Mouse (Mus musculus): ENCODE measurements around the gene Tfeb. TPM values are rescaled to one million over a fixed set of nuclear protein-coding genes. Genes with fewer than 3 reads are reported as not detected.

Tfeb gene
- total RNA-seq, 2 experiments from 2014 or later: 31.7 to 39.9 TPM

DNA sequence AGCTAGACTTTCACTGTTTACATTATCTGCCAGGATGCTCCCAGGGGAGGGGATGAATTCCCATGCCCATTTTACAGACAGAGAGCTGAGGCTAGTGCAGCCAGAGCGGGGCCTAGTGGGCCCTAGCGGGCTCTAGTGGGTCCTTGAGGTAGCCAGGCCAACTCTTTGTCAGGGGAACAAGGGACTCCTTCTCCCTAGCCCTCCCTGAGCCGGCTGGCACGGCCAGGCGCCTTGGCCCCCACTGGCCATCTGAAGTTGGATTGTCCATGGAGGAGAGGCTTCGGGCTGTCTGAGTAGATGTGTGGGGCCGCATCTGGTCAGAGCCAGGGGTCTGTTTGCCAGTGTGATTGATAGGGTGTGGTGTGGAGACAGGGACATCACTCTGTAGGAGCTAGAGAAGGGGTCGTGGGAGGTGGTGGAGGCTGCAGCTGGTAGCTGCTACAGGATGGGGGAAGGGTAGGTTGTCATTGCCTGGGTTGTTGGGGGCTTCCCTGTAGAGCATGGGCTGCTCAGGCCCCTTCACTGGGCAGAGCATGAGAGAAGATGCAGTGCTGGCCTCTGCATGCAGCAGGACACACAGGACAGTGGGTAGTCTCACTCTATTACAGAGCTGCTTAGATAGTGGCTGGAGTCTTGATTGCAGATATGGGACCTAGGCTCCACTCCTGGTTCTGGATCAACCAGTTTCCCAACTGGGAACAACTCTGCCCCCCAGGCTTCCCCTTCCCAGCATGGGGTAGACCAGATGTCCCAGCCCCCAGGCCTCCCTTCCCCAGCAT lies 46.8 kb downstream of the Tfeb start:
- ATAC-seq (ENCODE audit: poor library complexity, severe bottlenecking): no peak

GRCm38 (mm10) chr17:47784411-47784810 lies 47.6 kb downstream of the Tfeb start:
- ATAC-seq (ENCODE audit: poor library complexity, severe bottlenecking): peak; percentile 94

DNA sequence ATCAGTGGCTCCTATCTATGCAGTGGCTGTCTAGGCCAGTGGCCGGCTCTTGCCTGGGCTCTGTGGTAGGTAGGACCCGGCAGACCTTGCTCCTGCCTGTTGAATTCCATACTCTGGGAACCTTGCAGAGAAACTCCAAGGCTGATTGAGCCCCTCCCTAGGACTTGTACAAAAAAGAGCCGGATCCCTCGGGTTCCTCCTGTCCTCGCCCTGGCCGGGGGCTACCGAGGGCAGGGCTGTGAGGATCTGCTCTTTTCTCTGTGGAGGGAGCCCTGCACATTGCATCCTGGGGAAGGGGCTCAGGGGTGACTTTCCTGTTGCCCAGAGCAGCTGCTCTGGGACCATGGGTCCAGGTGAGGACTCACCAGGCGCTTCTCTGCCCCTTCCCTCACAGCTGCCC lies 50.8 kb downstream of the Tfeb start:
- no peak for ATAC-seq (ENCODE audit: poor library complexity, severe bottlenecking)

- ATAC-seq (ENCODE audit: poor library complexity, severe bottlenecking): no peak
Observed at GRCm38 (mm10) chr17:47788306-47788705, 51.5 kb downstream of the Tfeb start.

DNA sequence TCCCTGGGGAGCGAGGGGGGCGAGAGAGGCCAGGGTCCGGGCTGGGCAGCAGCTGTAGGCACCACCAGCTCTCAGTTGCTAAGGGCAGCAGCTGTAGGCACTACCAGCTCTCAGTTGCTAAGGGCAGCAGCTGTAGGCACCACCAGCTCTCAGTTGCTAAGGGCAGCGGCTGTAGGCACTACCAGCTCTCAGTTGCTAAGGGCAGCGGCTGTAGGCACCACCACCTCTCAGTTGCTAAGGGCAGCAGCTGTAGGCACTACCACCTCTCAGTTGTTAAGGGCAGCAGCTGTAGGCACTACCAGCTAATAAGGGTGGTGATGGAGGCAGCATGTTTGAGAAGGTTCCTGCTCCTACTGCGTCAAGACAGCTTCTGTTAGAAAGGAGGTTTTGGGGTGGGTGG lies 52.2 kb downstream of the Tfeb start:
- no peak for ATAC-seq (ENCODE audit: poor library complexity, severe bottlenecking)

GRCm38 (mm10) chr17:47792098-47792863 lies 55.5 kb downstream of the Tfeb start:
- peak; percentile 53; the same call in 1 of the 2 replicates for ATAC-seq (ENCODE audit: poor library complexity, severe bottlenecking)

DNA sequence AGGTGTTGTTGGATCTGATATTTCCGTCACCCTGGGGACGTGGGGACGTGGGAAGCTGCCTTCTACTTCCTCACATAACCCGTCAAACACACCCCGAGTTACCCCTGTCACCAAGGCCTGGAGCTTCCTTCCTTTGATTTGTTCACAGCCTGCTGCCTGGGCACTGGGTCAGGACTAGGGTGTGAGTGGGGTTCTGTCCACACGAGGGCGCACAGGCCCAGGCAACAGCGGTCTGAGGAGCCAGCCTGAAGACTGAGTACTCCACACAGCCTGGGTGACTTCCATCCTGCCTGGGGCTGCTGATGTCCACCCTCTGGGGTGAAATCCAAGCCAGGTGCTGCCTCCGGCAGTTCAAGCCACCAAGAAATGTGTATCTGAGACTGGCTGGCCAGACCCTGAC lies 56.5 kb downstream of the Tfeb start:
- peak; percentile 88 for ATAC-seq (ENCODE audit: poor library complexity, severe bottlenecking)

- ATAC-seq (ENCODE audit: poor library complexity, severe bottlenecking): peak; percentile 57
Observed at GRCm38 (mm10) chr17:47795446-47795845, 58.6 kb downstream of the Tfeb start.

GRCm38 (mm10) chr17:47796156-47796816 lies 59.5 kb downstream of the Tfeb start:
- ATAC-seq (ENCODE audit: poor library complexity, severe bottlenecking): no peak

GRCm38 (mm10) chr17:47796968-47797367 lies 60.1 kb downstream of the Tfeb start:
- no peak for ATAC-seq (ENCODE audit: poor library complexity, severe bottlenecking)

GRCm38 (mm10) chr17:47797383-47797782 lies 60.6 kb downstream of the Tfeb start:
- no peak for ATAC-seq (ENCODE audit: poor library complexity, severe bottlenecking)

- ATAC-seq (ENCODE audit: poor library complexity, severe bottlenecking): no peak
Observed at GRCm38 (mm10) chr17:47802806-47803205, 66.0 kb downstream of the Tfeb start.

DNA sequence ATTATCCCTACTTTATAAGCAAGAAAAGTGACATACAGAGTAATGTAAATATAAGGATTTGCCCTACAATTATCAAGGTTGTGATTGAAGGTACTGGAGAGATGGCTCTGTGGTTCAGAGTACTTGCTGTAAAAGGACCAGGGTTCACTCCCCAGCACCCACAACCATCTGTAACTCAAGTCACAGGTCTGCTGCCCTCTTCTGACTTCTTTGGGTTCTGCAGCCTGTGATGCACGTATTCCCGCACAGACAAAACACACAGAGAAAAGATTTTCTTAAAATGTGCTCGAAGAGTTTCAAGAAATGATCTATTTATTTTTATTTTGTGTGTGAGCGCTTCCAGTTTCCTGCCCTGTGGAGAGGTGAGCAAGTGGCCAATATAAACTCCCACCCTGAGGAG lies 66.8 kb downstream of the Tfeb start:
- ATAC-seq (ENCODE audit: poor library complexity, severe bottlenecking): no peak

GRCm38 (mm10) chr17:47805047-47805835 lies 68.4 kb downstream of the Tfeb start:
- ATAC-seq (ENCODE audit: poor library complexity, severe bottlenecking): no peak

DNA sequence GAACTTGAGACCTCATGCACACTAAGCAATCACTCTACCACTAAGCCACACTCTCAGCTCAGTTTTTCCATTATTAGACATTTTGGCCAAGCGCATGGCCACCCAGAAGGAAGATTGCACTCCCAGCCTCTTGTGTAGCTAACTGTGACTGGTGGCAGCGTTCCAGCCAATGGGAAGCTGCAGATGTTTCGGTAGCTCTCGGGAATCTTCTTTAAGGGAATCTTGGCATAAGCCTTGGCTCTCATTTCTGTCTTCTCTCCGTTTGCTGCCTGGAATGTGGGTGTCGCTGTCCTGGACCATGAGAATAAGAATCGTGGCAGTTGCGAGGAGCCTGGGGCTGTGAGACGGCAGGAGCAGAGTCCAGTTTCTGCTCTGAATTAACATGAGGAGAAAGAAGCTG lies 69.4 kb downstream of the Tfeb start:
- no peak for ATAC-seq (ENCODE audit: poor library complexity, severe bottlenecking)

DNA sequence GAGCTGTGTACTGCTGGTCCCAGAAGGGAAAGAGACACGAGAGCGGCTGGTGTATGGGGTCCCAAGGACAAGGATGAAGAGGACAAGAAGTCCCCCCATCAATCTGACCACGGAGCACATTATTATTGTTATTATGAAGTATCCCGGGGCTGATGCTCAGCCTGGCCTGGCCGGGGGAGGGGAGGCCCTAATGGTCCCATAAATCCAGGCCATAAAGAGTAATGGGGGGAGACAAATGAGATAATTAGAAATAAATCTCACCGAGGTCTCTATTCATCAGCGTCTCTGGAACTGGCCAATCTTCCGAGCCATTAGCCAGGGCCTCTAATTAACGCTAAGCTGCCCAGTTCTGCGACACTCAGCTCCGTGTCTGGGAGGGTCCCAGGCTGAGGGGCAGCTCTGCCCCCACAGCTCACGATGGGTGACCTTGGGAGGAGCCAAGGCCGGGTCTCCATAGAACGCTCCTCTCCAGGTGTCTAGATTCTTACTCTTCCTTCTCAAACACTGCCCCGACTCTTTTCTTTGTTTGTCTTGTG lies 74.5 kb downstream of the Tfeb start:
- no peak for ATAC-seq (ENCODE audit: poor library complexity, severe bottlenecking)

DNA sequence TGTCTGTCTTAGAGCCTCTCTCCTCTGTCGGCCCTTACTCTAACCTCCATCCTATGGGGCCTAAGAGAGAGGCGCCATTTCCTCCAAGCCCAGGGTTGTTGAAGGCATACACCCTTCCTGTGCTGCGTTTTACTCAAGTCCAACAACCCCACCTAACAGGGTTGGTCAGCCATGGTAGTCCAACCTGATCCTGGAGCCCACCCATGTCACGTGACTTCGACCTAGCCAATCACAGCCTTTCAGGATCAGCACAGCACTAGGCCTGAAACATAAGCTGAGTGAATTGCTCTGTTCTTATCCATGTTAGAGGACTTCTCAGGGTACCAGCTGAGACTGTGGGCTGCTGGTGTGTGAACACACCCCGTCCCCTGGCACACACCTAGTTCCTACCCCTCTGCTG lies 75.4 kb downstream of the Tfeb start:
- no peak for ATAC-seq (ENCODE audit: poor library complexity, severe bottlenecking)

GRCm38 (mm10) chr17:47813616-47814015 lies 76.8 kb downstream of the Tfeb start:
- ATAC-seq (ENCODE audit: poor library complexity, severe bottlenecking): no peak

DNA sequence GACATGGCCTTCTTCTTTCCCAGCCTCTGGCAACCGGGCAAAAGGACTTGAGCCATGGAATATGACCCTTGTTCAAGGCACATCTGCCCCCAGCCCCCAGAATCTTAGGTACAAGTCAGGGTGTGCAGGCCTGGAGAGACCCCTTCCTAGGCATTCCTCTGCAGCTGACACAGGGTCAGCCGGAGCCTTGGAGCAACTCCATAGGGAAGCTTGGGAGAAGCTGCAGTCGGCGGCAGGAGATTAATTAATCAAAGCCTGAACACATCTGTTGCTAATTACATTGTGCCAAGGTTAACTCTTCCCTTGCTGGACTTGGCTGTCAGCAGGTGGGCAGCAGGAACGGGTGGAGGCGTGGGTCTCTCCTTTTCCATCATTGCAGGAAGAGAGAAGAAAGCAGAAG lies 77.7 kb downstream of the Tfeb start:
- no peak for ATAC-seq (ENCODE audit: poor library complexity, severe bottlenecking)

DNA sequence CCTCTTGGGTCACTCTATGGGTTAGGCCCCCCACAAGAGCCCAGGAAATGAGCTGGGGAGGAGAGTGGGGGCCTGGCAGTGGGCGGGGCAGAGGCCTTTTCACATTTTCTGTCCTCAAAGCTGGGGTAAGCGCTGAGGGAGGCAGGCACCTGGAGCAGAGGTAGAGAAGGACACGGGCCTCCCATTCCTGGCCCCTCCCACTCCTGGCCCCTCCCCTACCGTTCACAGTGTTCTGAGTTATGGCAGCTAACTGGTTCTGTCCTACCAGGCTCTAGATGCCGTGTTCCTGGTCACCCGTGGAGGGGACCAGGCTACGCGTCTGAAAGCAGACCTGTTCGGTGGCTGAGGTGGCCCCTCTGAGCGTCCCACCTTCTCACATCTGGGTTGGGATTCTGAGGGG lies 78.6 kb downstream of the Tfeb start:
- ATAC-seq (ENCODE audit: poor library complexity, severe bottlenecking): no peak

Measured in megakaryocyte, adult 5-6 weeks (primary cell).